Mouse (Mus musculus): Measurements from ENCODE around the gene Ebp. TPM values are rescaled to one million over a fixed set of nuclear protein-coding genes. Genes with fewer than 3 reads are reported as not detected.

Gene Ebp
- polyA plus RNA-seq, 1 experiment from 2014 or later = 58.1 TPM

DNA sequence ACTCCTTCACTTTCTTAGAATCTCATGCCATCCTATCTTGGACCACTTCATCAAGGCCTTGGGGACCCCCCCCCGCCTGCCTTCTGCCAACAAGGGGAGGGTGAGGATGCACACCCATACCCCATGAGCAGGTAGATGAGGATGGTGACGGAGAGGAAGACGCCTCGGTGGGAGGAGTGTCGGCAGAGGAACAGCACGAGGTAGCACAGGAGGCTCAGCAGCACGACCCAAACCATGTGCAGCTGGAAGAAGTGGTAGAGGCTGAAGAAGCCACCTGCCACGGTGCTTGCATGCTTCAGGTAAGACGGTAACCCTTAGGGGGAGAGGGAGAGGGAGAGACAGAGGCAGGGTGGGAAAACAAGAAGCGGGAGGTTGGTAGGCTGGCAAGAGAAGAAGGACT lies 10.8 kb upstream of the Ebp start:
- 84% methylated on average over 10 of the region's 10 CpGs for WGBS
- Histone ChIP-seq H3K36me3 (ENCODE audit: insufficient read depth, low read length) (no peaks in the 10 kb centered on the region), H3K27ac (ENCODE audit: low read length) (no peak overlapping the region), H3K4me2 (replicated peaks; ENCODE audit: low read depth, low read length) (no peak overlapping the region), H3K9me3 (ENCODE audit: low read length) (no peaks in the 10 kb centered on the region), H3K4me3 (ENCODE audit: low read depth, low read length) (no peak overlapping the region), H3K4me1 (ENCODE audit: insufficient read depth, low read depth, low read length) (no peaks in the 10 kb centered on the region), H3K27me3 (replicated peaks; ENCODE audit: insufficient read depth, low read length) (no peaks in the 10 kb centered on the region), H3K9ac (replicated peaks; ENCODE audit: low read depth) (no peak overlapping the region)
- TF ChIP-seq CTCF (IDR thresholded peaks at IDR 0.05) (no peak), EP300 (IDR thresholded peaks at IDR 0.05) (no peak)
- no peak for ATAC-seq
- DNase-seq (ENCODE audit: low spot score) = no peak

DNA sequence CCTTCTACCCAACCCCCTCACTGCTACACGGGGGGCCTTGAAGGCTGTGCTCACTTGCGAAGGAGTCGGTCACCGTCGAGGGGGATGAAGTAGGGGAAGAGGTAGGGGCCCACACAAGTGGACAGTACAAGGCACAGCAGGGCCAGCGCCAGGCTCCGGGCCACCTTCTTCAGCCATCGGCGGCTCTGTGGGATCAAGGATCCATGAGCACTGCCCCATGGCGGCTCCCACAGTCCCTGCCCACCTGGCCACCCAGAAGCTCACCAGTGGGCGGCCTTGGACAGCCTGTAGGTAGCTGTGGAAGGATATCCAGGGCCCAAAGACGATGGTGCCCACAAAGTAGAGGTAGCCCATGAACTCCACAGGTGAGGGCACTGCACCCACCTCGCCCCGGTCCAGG lies 9.8 kb upstream of the Ebp start:
- no peaks in the 10 kb centered on the region for H3K4me1 ChIP-seq (ENCODE audit: insufficient read depth, low read depth, low read length)
- 90% methylated on average over 14 of the region's 14 CpGs for whole genome bisulfite sequencing
- H3K36me3 ChIP-seq (ENCODE audit: insufficient read depth, low read length) = no peaks in the 10 kb centered on the region
- no peaks in the 10 kb centered on the region for H3K27me3 ChIP-seq (replicated peaks; ENCODE audit: insufficient read depth, low read length)
- H3K27ac ChIP-seq (ENCODE audit: low read length) = no peak overlapping the region
- H3K4me3 ChIP-seq (ENCODE audit: low read depth, low read length) = no peak overlapping the region
- no peak for TF ChIP-seq EP300 (IDR thresholded peaks at IDR 0.05)
- H3K9ac ChIP-seq (replicated peaks; ENCODE audit: low read depth) = no peak overlapping the region
- ATAC-seq (no peak), DNase-seq (ENCODE audit: low spot score) (no peak)
- no peaks in the 10 kb centered on the region for H3K9me3 ChIP-seq (ENCODE audit: low read length)
- no peak overlapping the region for H3K4me2 ChIP-seq (replicated peaks; ENCODE audit: low read depth, low read length)

DNA sequence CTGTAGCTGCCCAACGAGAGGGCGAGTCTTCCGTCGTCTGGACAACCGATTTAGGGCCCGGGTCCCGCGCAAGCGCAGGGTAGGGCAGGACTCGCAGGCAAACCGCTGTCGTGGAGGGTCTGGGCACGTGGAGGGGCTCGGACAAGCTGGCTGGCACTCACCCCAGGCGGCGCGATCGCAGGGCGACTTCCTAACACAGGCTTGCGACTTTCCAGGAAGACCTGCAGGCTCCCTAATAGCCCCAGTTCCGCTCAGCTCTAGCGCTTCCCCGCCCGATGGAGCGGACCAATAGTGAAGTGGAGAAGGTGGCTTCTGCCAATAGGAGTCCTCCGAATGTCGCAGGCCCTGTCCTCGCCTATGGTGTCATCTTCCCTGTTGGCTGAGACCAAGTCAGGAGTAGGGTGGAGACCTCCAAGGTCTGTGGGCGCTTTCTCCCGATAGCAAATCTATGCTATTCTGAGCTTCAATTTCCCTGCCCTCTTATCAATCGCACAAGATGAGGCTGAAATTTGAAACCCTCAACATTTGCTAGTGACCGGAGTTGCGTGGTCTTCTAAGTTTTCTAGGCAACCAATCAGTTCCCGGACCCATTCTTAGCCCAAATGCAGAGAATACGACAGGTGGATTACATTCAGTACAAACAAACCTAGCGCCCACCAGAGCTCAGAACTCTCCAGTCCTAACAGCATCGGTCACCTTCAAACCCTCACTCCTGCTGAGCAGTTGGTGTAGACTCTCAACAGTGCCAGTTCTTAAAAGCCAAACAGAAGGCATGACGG lies 483 bp downstream of the Ebp start:
- H3K36me3 ChIP-seq (ENCODE audit: insufficient read depth, low read length) = no peaks in the 10 kb centered on the region
- TF ChIP-seq EP300 (IDR thresholded peaks at IDR 0.05) (no peak), CTCF (IDR thresholded peaks at IDR 0.05) (no peak; the same call in 1 of the 2 replicates)
- ATAC-seq (peak; percentile 99), DNase-seq (ENCODE audit: low spot score) (peak; percentile 87)
- no peaks in the 10 kb centered on the region for H3K9me3 ChIP-seq (ENCODE audit: low read length)
- no peaks in the 10 kb centered on the region for H3K27me3 ChIP-seq (replicated peaks; ENCODE audit: insufficient read depth, low read length)
- 0 out of 2 replicates have a peak overlapping the region, but pooled peaks have one; percentile 2 for H3K27ac ChIP-seq (ENCODE audit: low read length)
- peak overlapping the region; percentile 62 for H3K4me2 ChIP-seq (replicated peaks; ENCODE audit: low read depth, low read length)
- no peaks in the 10 kb centered on the region for H3K4me1 ChIP-seq (ENCODE audit: insufficient read depth, low read depth, low read length)
- H3K4me3 ChIP-seq (ENCODE audit: low read depth, low read length) = peak overlapping the region; percentile 51
- H3K9ac ChIP-seq (replicated peaks; ENCODE audit: low read depth) = peak overlapping the region; percentile 26; the same call in 1 of the 2 replicates
- WGBS = 9% methylated on average over 29 of the region's 38 CpGs

DNA sequence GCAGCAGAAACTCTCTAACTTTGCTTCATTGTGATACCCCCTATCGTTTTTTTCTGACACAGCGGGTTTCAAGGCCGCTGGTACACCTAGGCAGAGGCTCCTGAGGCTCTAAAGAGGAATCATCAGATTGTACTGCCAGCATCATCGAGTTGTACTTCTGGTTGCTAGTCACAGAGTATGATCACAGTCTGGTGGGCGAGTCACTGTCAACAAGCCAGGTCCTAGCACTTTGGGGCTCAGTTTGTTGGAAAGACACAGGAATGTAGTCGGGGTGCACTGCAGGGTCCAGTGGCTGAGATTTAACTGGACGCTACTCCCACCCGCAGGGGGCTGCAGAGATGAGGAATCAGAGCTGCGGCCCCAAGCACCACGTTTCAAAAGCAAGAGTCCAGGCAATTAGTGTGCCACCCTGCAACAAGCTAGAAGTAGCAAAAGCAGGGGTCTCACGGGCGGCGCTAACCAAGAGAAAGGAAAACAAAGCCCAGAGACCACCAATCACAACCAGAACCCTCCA lies 1.1 kb downstream of the Ebp start:
- ATAC-seq (peak; percentile 51), DNase-seq (ENCODE audit: low spot score) (peak; percentile 8)
- peak overlapping the region; percentile 62 for H3K4me2 ChIP-seq (replicated peaks; ENCODE audit: low read depth, low read length)
- H3K4me1 ChIP-seq (ENCODE audit: insufficient read depth, low read depth, low read length) = no peaks in the 10 kb centered on the region
- peak overlapping the region; percentile 26; the same call in 1 of the 2 replicates for H3K9ac ChIP-seq (replicated peaks; ENCODE audit: low read depth)
- H3K4me3 ChIP-seq (ENCODE audit: low read depth, low read length) = peak overlapping the region; percentile 51
- H3K27me3 ChIP-seq (replicated peaks; ENCODE audit: insufficient read depth, low read length) = no peaks in the 10 kb centered on the region
- no peaks in the 10 kb centered on the region for H3K36me3 ChIP-seq (ENCODE audit: insufficient read depth, low read length)
- 6% methylated on average over 13 of the region's 13 CpGs for WGBS
- TF ChIP-seq CTCF (IDR thresholded peaks at IDR 0.05) = peak; percentile 32; the same call in 1 of the 2 replicates
- no peak for TF ChIP-seq EP300 (IDR thresholded peaks at IDR 0.05)
- no peaks in the 10 kb centered on the region for H3K9me3 ChIP-seq (ENCODE audit: low read length)
- H3K27ac ChIP-seq (ENCODE audit: low read length) = 0 out of 2 replicates have a peak overlapping the region, but pooled peaks have one; percentile 2

DNA sequence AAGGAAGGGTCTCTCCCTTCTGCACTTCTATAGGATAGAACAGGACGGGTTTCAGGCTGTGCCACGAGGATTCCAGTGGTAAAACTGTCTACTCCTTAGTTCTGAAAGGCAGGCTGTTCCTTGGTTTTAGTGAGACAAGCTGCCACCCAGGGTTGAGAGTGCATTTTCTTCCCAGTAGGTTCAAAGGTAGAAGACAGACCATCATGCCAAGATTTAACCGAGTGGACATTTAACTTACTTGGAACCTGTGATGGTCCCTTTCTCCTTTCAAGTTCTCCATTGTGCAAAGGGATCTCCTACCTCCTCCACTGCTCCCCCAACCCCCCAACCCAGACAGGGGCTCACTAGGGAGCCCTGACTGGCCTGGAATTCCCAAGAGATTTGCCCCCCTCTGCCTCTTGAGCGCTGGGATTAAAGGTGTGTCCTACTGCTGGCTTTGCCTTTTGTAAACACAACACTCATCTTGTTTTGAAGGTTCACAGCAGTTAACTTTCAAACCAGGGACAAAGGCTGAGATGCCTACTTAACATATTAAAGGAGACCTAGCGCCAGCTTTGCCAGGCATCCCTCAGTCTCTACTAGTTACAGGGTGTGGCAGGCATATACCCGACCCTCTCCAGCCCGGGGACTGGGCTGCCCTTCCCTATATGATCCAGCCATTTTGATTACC lies 10.3 kb downstream of the Ebp start:
- no peaks in the 10 kb centered on the region for H3K4me1 ChIP-seq (ENCODE audit: insufficient read depth, low read depth, low read length)
- WGBS = 25% methylated on average over 7 of the region's 7 CpGs
- H3K4me2 ChIP-seq (replicated peaks; ENCODE audit: low read depth, low read length) = no peak overlapping the region
- no peaks in the 10 kb centered on the region for H3K36me3 ChIP-seq (ENCODE audit: insufficient read depth, low read length)
- H3K27me3 ChIP-seq (replicated peaks; ENCODE audit: insufficient read depth, low read length) = no peaks in the 10 kb centered on the region
- H3K9ac ChIP-seq (replicated peaks; ENCODE audit: low read depth) = no peak overlapping the region
- H3K4me3 ChIP-seq (ENCODE audit: low read depth, low read length) = no peak overlapping the region
- DNase-seq (ENCODE audit: low spot score) = no peak
- TF ChIP-seq CTCF (IDR thresholded peaks at IDR 0.05) (no peak), EP300 (IDR thresholded peaks at IDR 0.05) (no peak)
- no peak overlapping the region for H3K27ac ChIP-seq (ENCODE audit: low read length)
- no peaks in the 10 kb centered on the region for H3K9me3 ChIP-seq (ENCODE audit: low read length)
- no peak for ATAC-seq

DNA sequence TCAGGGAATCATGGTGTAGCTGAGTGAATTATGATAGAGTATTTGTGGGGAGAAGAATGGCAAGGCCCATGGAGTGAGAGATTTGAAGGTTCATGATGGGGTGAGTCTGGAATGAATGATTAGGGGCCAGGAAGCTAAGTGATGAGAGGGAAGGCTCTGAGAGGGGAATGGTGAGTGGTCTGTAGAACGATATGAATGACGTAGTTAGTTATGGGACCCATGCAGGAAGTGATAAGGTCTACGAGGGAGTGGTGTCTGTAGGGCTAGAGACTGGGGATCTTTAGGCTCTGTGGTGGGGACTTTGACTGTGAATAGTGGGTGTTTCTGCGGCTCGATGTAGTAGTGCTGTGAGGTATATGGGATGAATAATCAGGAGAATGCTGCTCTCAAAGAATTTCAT lies 13.7 kb downstream of the Ebp start:
- H3K9ac ChIP-seq (replicated peaks; ENCODE audit: low read depth) = no peak overlapping the region
- no peak for TF ChIP-seq CTCF (IDR thresholded peaks at IDR 0.05)
- no peak for TF ChIP-seq EP300 (IDR thresholded peaks at IDR 0.05)
- H3K4me3 ChIP-seq (ENCODE audit: low read depth, low read length) = no peak overlapping the region
- WGBS = 76% methylated on average over 5 of the region's 5 CpGs
- no peak overlapping the region for H3K4me2 ChIP-seq (replicated peaks; ENCODE audit: low read depth, low read length)
- no peak for DNase-seq (ENCODE audit: low spot score)
- no peaks in the 10 kb centered on the region for H3K36me3 ChIP-seq (ENCODE audit: insufficient read depth, low read length)
- no peaks in the 10 kb centered on the region for H3K4me1 ChIP-seq (ENCODE audit: insufficient read depth, low read depth, low read length)
- H3K9me3 ChIP-seq (ENCODE audit: low read length) = no peaks in the 10 kb centered on the region
- no peaks in the 10 kb centered on the region for H3K27me3 ChIP-seq (replicated peaks; ENCODE audit: insufficient read depth, low read length)
- no peak for ATAC-seq
- no peak overlapping the region for H3K27ac ChIP-seq (ENCODE audit: low read length)

Data from lung, postnatal 0 days (tissue).